Mouse (Mus musculus) activated CD4-positive, CD25-positive, alpha-beta regulatory T cell, adult 4 months (primary cell): Measurements from ENCODE around the gene Gm20594. TPM values are rescaled to one million over a fixed set of nuclear protein-coding genes. Genes with fewer than 3 reads are reported as not detected.

Source experiments
- ATAC-seq: one replicate; pipeline ENCODE4 v1.8.0; 2017
- polyA plus RNA-seq, 2 experiments: library from polyadenylated mRNA; unstranded; fragments of 100-300 nt; shearing (Covaris generic); gene quantifications; one replicate each; pipeline ENCODE4 v1.2.1; 2017

The Gm20594 gene
- polyA plus RNA-seq, result not detected

DNA sequence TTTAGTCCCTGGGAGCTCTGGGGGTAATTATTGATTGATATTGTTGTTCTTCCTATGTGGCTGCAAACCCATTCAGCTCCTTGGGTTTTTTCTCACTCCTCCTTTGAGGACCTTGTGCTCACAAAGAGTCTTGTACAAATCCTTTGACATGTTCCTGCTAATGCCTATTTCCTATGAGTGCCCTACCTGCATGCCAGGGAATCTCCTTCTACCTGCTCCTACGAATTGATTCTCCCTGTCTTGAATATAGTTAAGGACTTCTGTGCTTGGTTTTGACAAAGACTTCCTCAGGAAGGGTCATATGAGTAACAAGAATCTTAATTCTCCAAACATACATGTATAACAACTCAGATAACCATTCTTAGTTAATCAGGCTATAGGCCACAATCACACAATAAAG is at the start of gene Gm20594:
TSS of gene Gm20594 (plus strand) at position 301 of the 400 bp plus-strand sequence.
- no peak for ATAC-seq

DNA sequence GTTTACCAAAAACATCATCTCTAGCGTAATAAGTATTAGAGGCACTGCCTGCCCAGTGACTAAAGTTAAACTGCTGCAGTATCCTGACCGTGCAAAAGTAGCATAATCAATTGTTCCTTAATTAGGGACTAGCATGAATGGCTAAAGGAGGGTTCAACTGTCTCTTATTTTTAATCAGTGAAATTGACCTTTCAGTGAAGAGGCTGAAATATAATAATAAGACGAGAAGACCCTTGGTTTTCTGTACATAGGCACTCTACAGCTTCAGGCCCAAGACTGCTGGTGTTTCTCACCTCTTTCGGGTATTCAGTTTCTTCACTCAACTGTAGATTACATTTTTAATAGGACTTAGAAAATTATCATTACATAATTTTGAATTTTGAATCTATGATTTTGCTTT is 398 bp downstream of the Gm20594 start:
- ATAC-seq, result peak; percentile 100

- no peak for ATAC-seq
Observed at GRCm38 (mm10) chr6:79833845-79834244, 16.1 kb downstream of the Gm20594 start.

DNA sequence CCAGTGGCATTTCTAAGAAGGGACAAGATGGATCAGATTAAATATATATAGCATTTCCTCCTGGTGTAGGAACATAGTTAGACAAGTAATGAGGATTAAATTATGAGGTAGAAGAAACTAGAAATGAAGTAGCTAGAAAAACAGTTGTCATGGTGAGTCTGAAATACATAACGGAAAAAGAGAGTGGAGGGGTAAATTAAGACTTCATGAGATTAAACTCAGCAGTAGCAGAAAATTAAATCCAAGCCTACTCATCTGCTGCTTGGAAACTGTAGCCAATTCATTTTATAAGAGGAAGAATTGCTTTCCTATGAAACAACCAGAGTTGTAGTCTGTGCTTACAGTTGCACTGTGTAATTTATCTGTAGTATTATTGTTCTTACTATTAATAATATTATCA is 29.1 kb downstream of the Gm20594 start:
- ATAC-seq, result no peak

Other genes starting within 250 kb of the Gm20594 start
- not detected for gene Lrrtm4, start 201.0 kb downstream of the Gm20594 start, polyA plus RNA-seq